Mouse (Mus musculus) cerebellum, adult 2 months (tissue): ENCODE data around the gene Ehmt2. TPM values are rescaled to one million over a fixed set of nuclear protein-coding genes. Genes with fewer than 3 reads are reported as not detected.

Source experiments
- DNase-seq, 2 experiments: peaks; one replicate each; pipeline ENCODE4 v3.0.0; 2021
- H3K27ac ChIP-seq: fragments of 200-500 bp; 2 replicates; pipeline ENCODE4 v1.5.1; 2012; ENCODE audit warnings: low read length, control low read depth, inconsistent platforms; ENCODE audit not compliant: insufficient read depth
- H3K27me3 ChIP-seq: fragments of 200-500 bp; 2 replicates; pipeline ENCODE4 v1.6.1; 2012; ENCODE audit warnings: inconsistent platforms, mild to moderate bottlenecking, low read length, moderate library complexity; ENCODE audit not compliant: control insufficient read depth, insufficient read depth
- H3K4me1 ChIP-seq: fragments of 200-500 bp; 2 replicates; pipeline ENCODE4 v1.6.1; 2011; ENCODE audit warnings: low read length; ENCODE audit not compliant: control insufficient read depth, insufficient read depth
- H3K4me3 ChIP-seq: fragments of 200-500 bp; replicated peaks from 2 replicates; pipeline ENCODE3; 2011; ENCODE audit warnings: mild to moderate bottlenecking, low read depth, low read length, control low read depth; ENCODE audit not compliant: insufficient read depth
- CTCF ChIP-seq: fragments of 200-500 bp; IDR thresholded peaks from 2 replicates; pipeline ENCODE4 v1.5.1; 2011; ENCODE audit warnings: low read depth, mild to moderate bottlenecking, control low read depth, low read length, moderate library complexity, borderline replicate concordance; ENCODE audit not compliant: insufficient read depth
- POLR2A ChIP-seq: fragments of 200-500 bp; IDR thresholded peaks from 2 replicates; pipeline ENCODE4 v1.6.1; 2011; ENCODE audit warnings: low read length, control low read depth, borderline replicate concordance; ENCODE audit not compliant: insufficient read depth
- WGBS: fragments of 180-500 bp; shearing (Covaris S2); methylation state at CpG from one replicate; pipeline ENCODE4 v1.1.7; 2018; 5-methylcytosine and 5-hydroxymethylcytosine counted together
- polyA plus RNA-seq: library from polyadenylated mRNA; depleted of rRNA; stranded (reverse); fragments of >200 nt; gene quantifications from 2 replicates; pipeline ENCODE4 v1.2.3, GENCODE M21; 2012

Gene Ehmt2
- polyA plus RNA-seq, 1 experiment: 174 TPM

DNA sequence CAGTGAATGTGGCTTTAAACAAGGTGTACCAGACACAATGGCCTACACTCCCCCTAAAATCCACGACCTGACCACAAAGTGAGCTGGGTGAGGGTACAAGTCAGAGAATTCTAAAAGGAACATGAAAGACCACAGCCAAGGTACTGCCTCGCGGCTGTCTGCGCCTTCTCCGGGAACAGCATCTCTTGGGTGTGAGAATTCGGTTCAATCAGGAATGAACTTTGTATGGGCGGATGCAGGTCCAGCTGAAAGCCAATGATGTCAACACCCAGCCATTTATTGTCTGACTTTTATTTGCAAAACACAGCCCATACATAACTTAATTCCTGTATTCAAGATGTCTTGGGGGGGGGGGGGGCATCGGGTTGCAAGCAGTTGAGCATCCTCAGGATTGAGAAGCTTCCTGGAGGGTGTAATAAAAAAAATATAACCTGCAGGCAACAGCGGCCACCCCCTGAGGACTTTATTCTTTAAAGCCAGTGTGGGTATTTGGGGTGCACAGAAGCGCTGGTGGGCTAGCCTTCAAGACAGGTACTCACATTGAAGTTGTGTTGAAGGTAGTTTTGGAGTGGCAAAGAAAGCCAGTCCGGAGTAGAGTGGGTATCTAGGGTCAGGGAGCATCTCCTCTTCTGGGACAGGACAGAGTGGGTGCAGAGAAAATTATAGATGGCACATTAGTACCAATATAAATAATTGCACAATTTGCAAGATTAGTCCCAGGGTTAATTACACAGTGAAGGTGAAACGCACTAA, 5.0 kb upstream of the Ehmt2 start:
- 78% methylated on average over 12 of the region's 12 CpGs for WGBS
- TF ChIP-seq POLR2A (no peak), CTCF (no peak)
- no peak for DNase-seq
- peaks cover 4% of the 10 kb centered on the region; the same call in 1 of the 2 replicates for H3K4me1 ChIP-seq
- H3K4me3 ChIP-seq: no peak overlapping the region
- H3K27me3 ChIP-seq: no peaks in the 10 kb centered on the region
- H3K27ac ChIP-seq: peak overlapping the region; percentile 93; the same call in 1 of the 2 replicates

DNA sequence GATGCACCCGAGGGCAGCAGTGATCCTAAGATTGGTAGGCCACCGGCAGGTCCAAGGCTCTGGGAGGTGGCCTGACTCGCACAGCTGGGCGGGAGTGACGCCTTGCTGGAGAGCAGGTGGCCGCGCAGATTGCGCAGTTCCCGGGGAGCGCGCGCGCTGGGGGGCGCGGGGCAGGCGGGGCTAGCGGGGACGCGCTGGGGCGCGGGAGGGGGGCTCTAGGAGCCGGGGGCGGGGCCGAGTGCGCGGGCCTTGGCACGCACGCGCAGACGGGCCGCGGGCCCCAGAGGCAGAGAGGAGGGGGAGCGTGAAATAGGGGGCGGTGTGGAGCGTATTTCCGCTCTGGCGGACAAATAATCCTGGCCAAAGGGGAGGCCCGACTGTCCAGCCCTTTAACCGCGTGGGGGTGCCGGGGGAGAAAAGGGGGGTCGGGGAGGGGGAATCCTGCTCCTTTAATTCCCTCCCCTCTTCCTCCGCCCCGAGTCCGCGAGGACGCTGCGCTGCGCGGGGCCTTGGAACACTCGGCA, 4.1 kb upstream of the Ehmt2 start:
- WGBS: 1% methylated on average over 45 of the region's 51 CpGs
- Histone ChIP-seq H3K27ac (peak overlapping the region; percentile 93), H3K4me3 (peak overlapping the region; percentile 86), H3K4me1 (peaks cover 4% of the 10 kb centered on the region; the same call in 1 of the 2 replicates), H3K27me3 (no peaks in the 10 kb centered on the region)
- TF ChIP-seq POLR2A (peak; percentile 89), CTCF (no peak)
- peak; percentile 92 to 93 for DNase-seq

DNA sequence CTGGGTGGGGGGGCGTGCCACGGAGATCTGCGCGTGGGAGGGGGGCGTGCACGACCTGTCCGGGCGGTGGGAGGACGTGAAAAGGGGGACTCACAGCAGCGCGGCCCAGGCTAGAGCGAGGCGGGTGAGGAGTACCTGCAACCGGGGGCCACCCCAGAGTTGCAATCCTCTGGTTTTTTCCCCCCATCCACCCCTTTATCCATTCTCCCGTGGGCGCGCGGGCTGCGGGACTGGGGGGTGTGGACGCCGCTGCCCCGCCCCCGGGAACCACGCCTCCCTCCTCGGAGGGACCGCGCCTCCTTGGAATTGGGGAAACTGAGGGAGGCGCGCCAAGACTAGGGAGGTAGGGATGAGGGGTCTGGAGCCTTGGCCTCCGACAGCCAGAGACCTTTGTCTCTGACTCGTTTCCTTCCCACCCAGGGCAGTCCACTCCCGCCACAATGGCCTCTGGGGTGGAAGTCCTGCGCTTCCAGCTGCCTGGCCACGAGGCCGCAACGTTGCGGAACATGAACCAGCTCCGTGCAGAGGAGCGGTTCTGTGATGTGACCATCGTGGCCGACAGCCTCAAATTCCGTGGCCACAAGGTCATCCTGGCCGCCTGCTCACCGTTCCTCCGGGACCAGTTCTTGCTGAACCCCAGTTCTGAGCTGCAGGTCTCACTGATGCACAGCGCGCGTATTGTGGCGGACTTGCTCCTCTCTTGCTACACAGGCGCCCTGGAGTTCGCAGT, 3.3 kb upstream of the Ehmt2 start:
- Histone ChIP-seq H3K4me1 (peaks cover 4% of the 10 kb centered on the region; the same call in 1 of the 2 replicates), H3K27ac (no peak overlapping the region), H3K4me3 (peak overlapping the region; percentile 71), H3K27me3 (no peaks in the 10 kb centered on the region)
- DNase-seq: peak; percentile 59 to 66
- TF ChIP-seq CTCF: no peak
- TF ChIP-seq POLR2A: no peak
- WGBS: 3% methylated on average over 50 of the region's 51 CpGs

DNA sequence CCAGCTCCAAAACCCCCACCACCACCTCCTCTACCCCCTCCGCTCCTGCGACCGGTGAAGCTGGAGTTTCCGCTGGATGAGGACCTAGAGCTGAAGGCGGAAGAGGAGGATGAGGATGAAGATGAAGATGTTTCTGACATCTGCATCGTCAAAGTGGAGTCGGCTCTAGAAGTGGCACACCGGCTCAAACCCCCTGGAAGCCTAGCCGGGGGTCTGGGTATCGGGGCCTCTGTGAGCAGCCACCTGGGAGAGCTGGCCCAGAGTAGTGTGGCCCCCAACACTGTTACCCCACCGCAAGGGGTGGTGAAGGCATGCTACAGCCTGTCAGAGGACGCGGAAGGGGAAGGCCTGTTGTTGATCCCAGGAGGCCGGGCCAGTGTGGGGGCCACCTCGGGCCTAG, 2.5 kb upstream of the Ehmt2 start:
- Histone ChIP-seq H3K4me1 (peaks cover 4% of the 10 kb centered on the region; the same call in 1 of the 2 replicates), H3K27me3 (no peaks in the 10 kb centered on the region), H3K4me3 (no peak overlapping the region), H3K27ac (no peak overlapping the region)
- WGBS: 80% methylated on average over 15 of the region's 15 CpGs
- no peak for DNase-seq
- TF ChIP-seq CTCF (no peak), POLR2A (no peak)

DNA sequence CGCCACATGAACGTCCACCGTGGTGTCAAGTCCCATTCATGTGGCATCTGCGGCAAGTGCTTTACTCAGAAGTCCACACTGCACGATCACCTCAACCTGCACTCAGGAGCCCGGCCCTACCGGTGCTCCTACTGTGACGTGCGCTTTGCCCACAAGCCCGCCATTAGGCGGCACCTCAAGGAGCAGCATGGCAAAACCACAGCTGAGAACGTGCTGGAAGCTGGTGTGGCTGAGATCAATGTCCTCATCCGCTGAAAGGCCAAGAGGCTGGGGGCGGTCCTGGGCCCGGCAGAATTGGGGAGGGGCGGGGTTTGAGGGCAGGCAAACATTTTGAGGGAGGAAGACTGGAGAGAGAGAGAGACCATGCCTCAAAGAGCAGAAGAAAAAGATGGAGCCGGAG, 1.9 kb upstream of the Ehmt2 start:
- no peak for DNase-seq
- Histone ChIP-seq H3K27me3 (no peaks in the 10 kb centered on the region), H3K27ac (no peak overlapping the region), H3K4me3 (no peak overlapping the region), H3K4me1 (peaks cover 4% of the 10 kb centered on the region; the same call in 1 of the 2 replicates)
- 82% methylated on average over 17 of the region's 17 CpGs for WGBS
- TF ChIP-seq CTCF (no peak), POLR2A (no peak)

DNA sequence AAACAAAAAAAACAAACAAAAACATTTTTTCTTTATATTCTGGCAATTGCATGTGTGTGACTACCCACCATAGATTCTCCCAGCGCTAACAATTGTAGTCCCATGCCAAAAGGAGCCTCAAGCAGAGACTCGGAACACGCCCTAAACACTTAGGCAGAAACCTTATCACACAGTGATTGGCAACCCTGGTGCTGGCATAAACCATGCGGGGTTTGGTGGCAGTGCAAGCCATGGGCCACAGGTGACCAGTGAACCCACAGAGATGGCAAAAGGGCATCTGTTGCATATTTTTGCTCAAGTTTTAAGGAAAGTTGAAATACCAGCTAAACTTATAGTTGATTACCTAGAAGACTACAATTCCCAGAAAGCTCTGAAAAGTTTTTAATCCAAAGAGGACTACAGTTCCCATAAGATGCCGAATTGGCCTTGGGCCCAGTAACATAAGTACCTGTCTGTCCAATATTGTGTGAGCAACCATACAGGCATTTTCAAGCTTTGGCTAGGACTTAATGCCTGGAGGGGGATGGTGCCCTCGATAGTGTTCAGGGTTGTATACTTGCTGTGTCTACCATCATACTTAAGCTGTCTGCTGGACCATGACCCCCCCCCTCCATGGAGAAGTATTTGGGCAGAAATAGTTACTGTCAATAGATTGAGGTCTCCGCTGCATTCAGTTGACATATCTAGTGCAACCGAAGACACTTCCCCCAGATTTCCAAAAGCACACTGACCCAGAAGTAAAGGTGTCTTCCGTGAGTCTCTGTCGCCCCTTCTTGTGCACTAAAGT, 703 bp upstream of the Ehmt2 start:
- 3% methylated on average over 10 of the region's 10 CpGs for WGBS
- Histone ChIP-seq H3K4me3 (peak overlapping the region; percentile 97), H3K4me1 (peaks cover 4% of the 10 kb centered on the region; the same call in 1 of the 2 replicates), H3K27ac (peak overlapping the region; percentile 97), H3K27me3 (no peaks in the 10 kb centered on the region)
- TF ChIP-seq POLR2A: no peak
- no peak for TF ChIP-seq CTCF
- peak in 1 of 2 experiments; percentile 52 for DNase-seq

DNA sequence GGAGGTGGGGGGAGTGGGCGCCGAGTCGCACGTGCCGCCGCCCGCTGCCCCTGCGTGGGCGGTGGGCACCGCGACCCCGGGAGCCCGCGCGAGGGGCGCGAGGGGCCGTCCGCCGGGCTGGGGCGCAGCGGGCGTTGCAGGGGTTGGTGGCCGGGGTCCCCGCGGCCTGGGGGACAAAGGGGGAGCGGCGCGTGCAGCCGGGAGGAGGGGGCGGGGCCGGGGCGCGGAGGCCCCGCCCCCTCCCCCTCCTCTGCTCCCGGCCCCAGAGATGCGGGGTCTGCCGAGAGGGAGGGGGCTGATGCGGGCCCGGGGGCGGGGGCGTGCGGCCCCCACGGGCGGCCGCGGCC, 410 bp downstream of the Ehmt2 start:
- Histone ChIP-seq H3K4me1 (peaks cover 4% of the 10 kb centered on the region), H3K27me3 (no peaks in the 10 kb centered on the region), H3K27ac (no peak overlapping the region), H3K4me3 (peak overlapping the region; percentile 97)
- no peak for DNase-seq
- TF ChIP-seq POLR2A: no peak
- TF ChIP-seq CTCF: no peak
- 0% methylated on average over 27 of the region's 47 CpGs for WGBS
